Mouse (Mus musculus): ENCODE results near the gene Foxk1. TPM values are rescaled to one million over a fixed set of nuclear protein-coding genes. Genes with fewer than 3 reads are reported as not detected.

Gene Foxk1
- polyA plus RNA-seq, 1 experiment from 2014 or later, result 4.0 TPM

- Histone ChIP-seq H3K9ac (ENCODE audit: low read depth, low read length) (no peak overlapping the region), H3K27me3 (replicated peaks; ENCODE audit: control insufficient read depth, insufficient read depth, low read length) (no peaks in the 10 kb centered on the region), H3K4me1 (replicated peaks; ENCODE audit: control insufficient read depth, insufficient read depth, low read length) (peaks cover 32% of the 10 kb centered on the region), H3K36me3 (ENCODE audit: control insufficient read depth, insufficient read depth, low read length) (peaks cover 4% of the 10 kb centered on the region; the same call in 1 of the 2 replicates), H3K4me2 (no peak overlapping the region), H3K4me3 (ENCODE audit: low read depth, low read length) (no peak overlapping the region), H3K9me3 (ENCODE audit: control insufficient read depth, low read length) (no peaks in the 10 kb centered on the region), H3K27ac (ENCODE audit: low read depth, low read length) (no peak overlapping the region)
- DNase-seq (ENCODE audit: low spot score) (no peak), ATAC-seq (replicated peaks; ENCODE audit: low FRiP score) (no peak)
- 92% methylated on average over 9 of the region's 9 CpGs for WGBS
Measured at GRCm38 (mm10) chr5:142420920-142421319, 19.6 kb downstream of the Foxk1 start.

GRCm38 (mm10) chr5:142421886-142422285 is 20.6 kb downstream of the Foxk1 start:
- no peak overlapping the region for H3K4me2 ChIP-seq
- H3K36me3 ChIP-seq (ENCODE audit: control insufficient read depth, insufficient read depth, low read length), result peaks cover 4% of the 10 kb centered on the region; the same call in 1 of the 2 replicates
- ATAC-seq (replicated peaks; ENCODE audit: low FRiP score), result no peak
- DNase-seq (ENCODE audit: low spot score), result no peak
- H3K9me3 ChIP-seq (ENCODE audit: control insufficient read depth, low read length), result no peaks in the 10 kb centered on the region
- peaks cover 32% of the 10 kb centered on the region for H3K4me1 ChIP-seq (replicated peaks; ENCODE audit: control insufficient read depth, insufficient read depth, low read length)
- no peak overlapping the region for H3K27ac ChIP-seq (ENCODE audit: low read depth, low read length)
- H3K27me3 ChIP-seq (replicated peaks; ENCODE audit: control insufficient read depth, insufficient read depth, low read length), result no peaks in the 10 kb centered on the region
- no peak overlapping the region for H3K4me3 ChIP-seq (ENCODE audit: low read depth, low read length)
- H3K9ac ChIP-seq (ENCODE audit: low read depth, low read length), result no peak overlapping the region
- WGBS, result 87% methylated on average over 5 of the region's 5 CpGs

- no peaks in the 10 kb centered on the region for H3K9me3 ChIP-seq (ENCODE audit: control insufficient read depth, low read length)
- no peak overlapping the region for H3K27ac ChIP-seq (ENCODE audit: low read depth, low read length)
- no peaks in the 10 kb centered on the region for H3K27me3 ChIP-seq (replicated peaks; ENCODE audit: control insufficient read depth, insufficient read depth, low read length)
- ATAC-seq (replicated peaks; ENCODE audit: low FRiP score) (no peak), DNase-seq (ENCODE audit: low spot score) (no peak)
- no peak overlapping the region for H3K9ac ChIP-seq (ENCODE audit: low read depth, low read length)
- no peak overlapping the region for H3K4me3 ChIP-seq (ENCODE audit: low read depth, low read length)
- peaks cover 26% of the 10 kb centered on the region for H3K4me1 ChIP-seq (replicated peaks; ENCODE audit: control insufficient read depth, insufficient read depth, low read length)
- WGBS, result 87% methylated on average over 10 of the region's 10 CpGs
- peaks cover 4% of the 10 kb centered on the region; the same call in 1 of the 2 replicates for H3K36me3 ChIP-seq (ENCODE audit: control insufficient read depth, insufficient read depth, low read length)
- H3K4me2 ChIP-seq, result no peak overlapping the region
Measured at GRCm38 (mm10) chr5:142423141-142423540, 21.8 kb downstream of the Foxk1 start.

GRCm38 (mm10) chr5:142423701-142424100 is 22.4 kb downstream of the Foxk1 start:
- DNase-seq (ENCODE audit: low spot score), result no peak
- H3K4me1 ChIP-seq (replicated peaks; ENCODE audit: control insufficient read depth, insufficient read depth, low read length), result peaks cover 26% of the 10 kb centered on the region

GRCm38 (mm10) chr5:142424627-142425349 is 23.5 kb downstream of the Foxk1 start:
- peak; percentile 63 for ATAC-seq (replicated peaks; ENCODE audit: low FRiP score)
- H3K9ac ChIP-seq (ENCODE audit: low read depth, low read length), result no peak overlapping the region

More at GRCm38 (mm10) chr5:142423701-142424100, 22.4 kb downstream of the Foxk1 start:
- ATAC-seq (replicated peaks; ENCODE audit: low FRiP score), result no peak
- H3K4me2 ChIP-seq, result no peak overlapping the region
- H3K27me3 ChIP-seq (replicated peaks; ENCODE audit: control insufficient read depth, insufficient read depth, low read length), result no peaks in the 10 kb centered on the region
- no peak overlapping the region for H3K9ac ChIP-seq (ENCODE audit: low read depth, low read length)
- H3K9me3 ChIP-seq (ENCODE audit: control insufficient read depth, low read length), result no peaks in the 10 kb centered on the region
- H3K36me3 ChIP-seq (ENCODE audit: control insufficient read depth, insufficient read depth, low read length), result peaks cover 4% of the 10 kb centered on the region; the same call in 1 of the 2 replicates
- H3K4me3 ChIP-seq (ENCODE audit: low read depth, low read length), result no peak overlapping the region
- 58% methylated on average over 3 of the region's 3 CpGs for WGBS
- H3K27ac ChIP-seq (ENCODE audit: low read depth, low read length), result no peak overlapping the region

GRCm38 (mm10) chr5:142426476-142426875 is 25.2 kb downstream of the Foxk1 start:
- Histone ChIP-seq H3K4me2 (no peak overlapping the region), H3K4me3 (ENCODE audit: low read depth, low read length) (no peak overlapping the region), H3K9ac (ENCODE audit: low read depth, low read length) (no peak overlapping the region), H3K27me3 (replicated peaks; ENCODE audit: control insufficient read depth, insufficient read depth, low read length) (no peaks in the 10 kb centered on the region), H3K36me3 (ENCODE audit: control insufficient read depth, insufficient read depth, low read length) (no peaks in the 10 kb centered on the region), H3K9me3 (ENCODE audit: control insufficient read depth, low read length) (no peaks in the 10 kb centered on the region), H3K27ac (ENCODE audit: low read depth, low read length) (no peak overlapping the region), H3K4me1 (replicated peaks; ENCODE audit: control insufficient read depth, insufficient read depth, low read length) (peaks cover 29% of the 10 kb centered on the region)
- no peak for DNase-seq (ENCODE audit: low spot score)
- 82% methylated on average over 2 of the region's 2 CpGs for WGBS
- no peak for ATAC-seq (replicated peaks; ENCODE audit: low FRiP score)

More at GRCm38 (mm10) chr5:142424627-142425349, 23.5 kb downstream of the Foxk1 start:
- whole genome bisulfite sequencing, result 47% methylated on average over 13 of the region's 13 CpGs
- H3K36me3 ChIP-seq (ENCODE audit: control insufficient read depth, insufficient read depth, low read length), result peaks cover under 1% of the 10 kb centered on the region; the same call in 1 of the 2 replicates
- no peaks in the 10 kb centered on the region for H3K9me3 ChIP-seq (ENCODE audit: control insufficient read depth, low read length)
- peak overlapping the region; percentile 4; the same call in 1 of the 2 replicates for H3K4me2 ChIP-seq
- no peak for DNase-seq (ENCODE audit: low spot score)
- peak overlapping the region; percentile 77 for H3K27ac ChIP-seq (ENCODE audit: low read depth, low read length)
- H3K4me1 ChIP-seq (replicated peaks; ENCODE audit: control insufficient read depth, insufficient read depth, low read length), result peaks cover 26% of the 10 kb centered on the region
- no peaks in the 10 kb centered on the region for H3K27me3 ChIP-seq (replicated peaks; ENCODE audit: control insufficient read depth, insufficient read depth, low read length)
- no peak overlapping the region for H3K4me3 ChIP-seq (ENCODE audit: low read depth, low read length)

- Histone ChIP-seq H3K4me3 (ENCODE audit: low read depth, low read length) (no peak overlapping the region), H3K4me2 (no peak overlapping the region), H3K27me3 (replicated peaks; ENCODE audit: control insufficient read depth, insufficient read depth, low read length) (no peaks in the 10 kb centered on the region), H3K4me1 (replicated peaks; ENCODE audit: control insufficient read depth, insufficient read depth, low read length) (peaks cover 29% of the 10 kb centered on the region), H3K36me3 (ENCODE audit: control insufficient read depth, insufficient read depth, low read length) (no peaks in the 10 kb centered on the region), H3K9ac (ENCODE audit: low read depth, low read length) (no peak overlapping the region), H3K27ac (ENCODE audit: low read depth, low read length) (no peak overlapping the region), H3K9me3 (ENCODE audit: control insufficient read depth, low read length) (no peaks in the 10 kb centered on the region)
- no peak for DNase-seq (ENCODE audit: low spot score)
- 86% methylated on average over 10 of the region's 10 CpGs for WGBS
- ATAC-seq (replicated peaks; ENCODE audit: low FRiP score), result no peak
Measured at GRCm38 (mm10) chr5:142427876-142428275, 26.6 kb downstream of the Foxk1 start.

- no peaks in the 10 kb centered on the region for H3K36me3 ChIP-seq (ENCODE audit: control insufficient read depth, insufficient read depth, low read length)
- no peak for ATAC-seq (replicated peaks; ENCODE audit: low FRiP score)
- no peak overlapping the region for H3K9ac ChIP-seq (ENCODE audit: low read depth, low read length)
- no peaks in the 10 kb centered on the region for H3K27me3 ChIP-seq (replicated peaks; ENCODE audit: control insufficient read depth, insufficient read depth, low read length)
- 84% methylated on average over 6 of the region's 6 CpGs for WGBS
- H3K4me1 ChIP-seq (replicated peaks; ENCODE audit: control insufficient read depth, insufficient read depth, low read length), result peaks cover 29% of the 10 kb centered on the region
- no peak overlapping the region for H3K4me3 ChIP-seq (ENCODE audit: low read depth, low read length)
- DNase-seq (ENCODE audit: low spot score), result no peak
- no peak overlapping the region for H3K27ac ChIP-seq (ENCODE audit: low read depth, low read length)
- no peaks in the 10 kb centered on the region for H3K9me3 ChIP-seq (ENCODE audit: control insufficient read depth, low read length)
- H3K4me2 ChIP-seq, result no peak overlapping the region
Measured at GRCm38 (mm10) chr5:142428691-142429090, 27.4 kb downstream of the Foxk1 start.

- ATAC-seq (replicated peaks; ENCODE audit: low FRiP score) (no peak), DNase-seq (ENCODE audit: low spot score) (no peak)
- Histone ChIP-seq H3K4me2 (no peak overlapping the region), H3K9ac (ENCODE audit: low read depth, low read length) (no peak overlapping the region), H3K27me3 (replicated peaks; ENCODE audit: control insufficient read depth, insufficient read depth, low read length) (no peaks in the 10 kb centered on the region), H3K36me3 (ENCODE audit: control insufficient read depth, insufficient read depth, low read length) (peaks cover 12% of the 10 kb centered on the region), H3K9me3 (ENCODE audit: control insufficient read depth, low read length) (no peaks in the 10 kb centered on the region), H3K4me1 (replicated peaks; ENCODE audit: control insufficient read depth, insufficient read depth, low read length) (peaks cover 15% of the 10 kb centered on the region; the same call in 1 of the 2 replicates), H3K27ac (ENCODE audit: low read depth, low read length) (no peak overlapping the region), H3K4me3 (ENCODE audit: low read depth, low read length) (no peak overlapping the region)
- WGBS, result 88% methylated on average over 12 of the region's 12 CpGs
Measured at GRCm38 (mm10) chr5:142431029-142431428, 29.7 kb downstream of the Foxk1 start.

Data from liver, embryonic 11.5 days (tissue).